Mouse (Mus musculus) MEL (cell line): Measurements from ENCODE around the gene Rab3gap2.

ENCODE experiments used
- CTCF ChIP-seq, 3 experiments: IDR thresholded peaks in 2 of 3; conservative IDR thresholded peaks in 1 of 3; 2 replicates each; pipeline ENCODE4 v1.5.1; 2011 to 2012; ENCODE audit warnings: low read length in 3 of 3, low read depth in 2 of 3, mild to moderate bottlenecking in 2 of 3, improper control_type of control experiment in 1 of 3, inconsistent platforms in 1 of 3, mixed read lengths in 1 of 3, moderate library complexity in 1 of 3; ENCODE audit not compliant: control insufficient read depth in 1 of 3, insufficient read depth in 1 of 3, poor library complexity in 1 of 3, severe bottlenecking in 1 of 3
- EP300 ChIP-seq, 2 experiments: IDR thresholded peaks; 2 replicates each; pipeline ENCODE4 v1.6.1; 2011; ENCODE audit warnings: improper control_type of control experiment in 2 of 2, low read length in 2 of 2, low read depth in 1 of 2, mild to moderate bottlenecking in 1 of 2
- POLR2A ChIP-seq, 2 experiments: IDR thresholded peaks; 2 replicates each; pipeline ENCODE4 v1.6.1; 2011 to 2012; ENCODE audit warnings: low read length in 2 of 2, mild to moderate bottlenecking in 2 of 2, control low read depth in 1 of 2, improper control_type of control experiment in 1 of 2, low read depth in 1 of 2, moderate library complexity in 1 of 2; ENCODE audit not compliant: control insufficient read depth in 1 of 2, insufficient read depth in 1 of 2, poor library complexity in 1 of 2
- POLR2AphosphoS5 ChIP-seq: IDR thresholded peaks from 2 replicates; pipeline ENCODE4 v1.6.1; 2012; ENCODE audit warnings: low read depth, borderline replicate concordance, mild to moderate bottlenecking, inconsistent platforms, low read length, moderate library complexity, mixed read lengths
- SIN3A ChIP-seq: IDR thresholded peaks from 2 replicates; pipeline ENCODE4 v1.6.1; 2012; ENCODE audit warnings: low read length, improper control_type of control experiment, inconsistent platforms

DNA sequence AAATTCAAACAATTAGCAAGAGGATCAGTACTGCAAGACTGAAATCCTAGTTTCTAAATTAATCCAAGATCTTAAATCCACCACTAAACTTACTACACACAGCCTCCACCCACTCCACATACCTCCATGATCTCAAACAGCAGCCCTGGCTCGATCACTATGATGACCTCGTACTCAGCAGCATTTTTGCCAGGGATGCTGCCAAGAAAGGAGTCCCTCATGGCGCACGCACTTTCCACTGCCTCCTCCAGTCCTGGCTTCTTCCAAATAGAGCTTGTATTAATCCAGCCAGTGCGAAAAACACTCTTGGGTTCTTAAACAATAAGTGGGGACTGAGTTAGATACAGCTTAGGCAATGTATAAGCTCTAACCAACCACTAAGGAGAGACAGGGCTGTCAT is 85.3 kb downstream of the Rab3gap2 start:
- TF ChIP-seq POLR2A (IDR thresholded peaks at IDR 0.05; ENCODE audit: control insufficient read depth in 1 of 2, insufficient read depth in 1 of 2, low read depth in 1 of 2, low read length in 2 of 2, poor library complexity in 1 of 2) (no peak), CTCF (IDR thresholded peaks at IDR 0.05 in 2 of 3, conservative IDR thresholded peaks at IDR 0.05 in 1 of 3; ENCODE audit: control insufficient read depth in 1 of 3, insufficient read depth in 1 of 3, low read depth in 2 of 3, low read length in 3 of 3, poor library complexity in 1 of 3, severe bottlenecking in 1 of 3) (no peak), EP300 (IDR thresholded peaks at IDR 0.05; ENCODE audit: low read depth in 1 of 2, low read length in 2 of 2) (no peak), SIN3A (no peak), POLR2AphosphoS5 (no peak)
